Comparison of ENCODE assay signal across 8 mouse cellular contexts in the genomic region with DNA sequence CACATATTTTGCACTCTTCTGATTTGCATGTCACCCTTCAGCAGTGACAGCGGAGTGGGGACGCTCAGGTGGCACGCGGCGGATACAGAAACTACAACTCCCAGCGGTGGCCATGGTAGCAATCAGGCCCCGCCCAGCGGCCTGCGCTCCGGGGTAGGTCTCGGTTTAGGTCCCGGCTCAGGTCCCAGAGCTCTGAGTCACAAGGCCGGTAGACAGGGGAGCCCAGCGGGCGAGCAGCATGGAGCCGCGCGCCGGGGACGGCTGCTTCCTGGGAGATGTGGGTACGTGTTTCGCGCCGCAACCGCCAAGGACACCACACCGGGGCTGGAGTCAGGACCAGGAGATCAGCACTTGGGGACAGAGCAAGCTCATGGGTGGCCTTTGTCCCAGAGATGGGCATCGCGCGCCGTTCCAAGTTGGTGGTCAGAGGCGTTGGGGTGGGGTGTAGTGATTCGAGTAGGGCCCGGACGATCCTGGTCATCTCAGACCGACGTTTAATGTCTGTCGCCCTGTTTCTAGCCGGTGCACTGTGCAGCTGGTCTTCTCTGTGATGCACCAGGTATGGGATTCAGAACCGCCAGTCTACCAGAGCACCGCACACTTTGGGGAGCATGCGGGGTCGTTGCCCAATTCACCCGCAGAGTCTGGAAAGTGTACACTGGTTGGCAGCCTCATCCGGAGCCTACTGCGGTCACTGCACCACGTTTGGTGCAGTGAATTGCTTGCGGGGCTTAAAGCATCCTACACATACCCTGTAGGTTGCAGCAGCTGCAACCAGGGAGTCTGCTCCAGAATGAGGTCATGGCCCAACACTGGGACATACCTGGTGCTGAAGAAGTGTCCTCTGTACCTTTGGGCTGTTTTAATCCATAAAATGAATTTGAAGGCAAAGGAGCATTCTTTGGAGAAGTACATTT. TPM values are rescaled to one million over a fixed set of nuclear protein-coding genes. Genes with fewer than 3 reads are reported as not detected.
DNase-seq lines count a peak whose midpoint lies in the region; ATAC-seq lines count a peak whose summit lies in the region.

A gene (plus strand): TSS at position 138 of the 917 bp plus-strand sequence.

- peak within 1 kb of the TSS; percentile 74 for H3K4me2 ChIP-seq in hindbrain, embryonic 11.5 days (replicated peaks; ENCODE audit: low read depth, low read length)

- peak; percentile 96 for ATAC-seq in hindbrain, embryonic 11.5 days (ENCODE audit: low FRiP score)

- no peaks in the 10 kb centered on the region for H3K36me3 ChIP-seq in hindbrain, embryonic 11.5 days (ENCODE audit: control insufficient read depth, insufficient read depth, low read length)

- under 1% methylated on average over 47 of the region's 47 CpGs for WGBS in hindbrain, embryonic 11.5 days

- H3K27ac ChIP-seq in hindbrain, embryonic 11.5 days (ENCODE audit: low read depth, low read length), result no peak within 1 kb of the TSS

- H3K4me3 ChIP-seq in hindbrain, embryonic 11.5 days (ENCODE audit: low read depth, low read length), result peak within 1 kb of the TSS; percentile 64

- H3K9me3 ChIP-seq in hindbrain, embryonic 11.5 days (ENCODE audit: control insufficient read depth, low read length), result no peaks in the 10 kb centered on the region

- DNase-seq in Muller cell, postnatal 12 days (ENCODE audit: inconsistent ontology term), result peak; percentile 92
- DNase-seq in cerebellum, postnatal 10 days, result peak; percentile 83 to 85
- peak; percentile 67 to 79 for DNase-seq in frontal cortex, postnatal 10 days (ENCODE audit: low spot score in 2 of 2)
- peak; percentile 82 for DNase-seq in hindbrain, embryonic 11.5 days (ENCODE audit: low spot score)
- peak; percentile 78 to 83 for DNase-seq in layer of hippocampus, postnatal 14 days (ENCODE audit: low spot score in 2 of 2)
- peak; percentile 86 for DNase-seq in lung, postnatal 10 days
- DNase-seq in ovary, postnatal 14 days (ENCODE audit: low spot score), result peak; percentile 59
- DNase-seq in thymus, postnatal 10 days (ENCODE audit: low spot score in 2 of 2), result peak; percentile 81 to 83

- H3K4me1 ChIP-seq in hindbrain, embryonic 11.5 days (replicated peaks; ENCODE audit: control insufficient read depth, insufficient read depth, low read length), result no peaks in the 10 kb centered on the region

- peaks cover 2% of the 10 kb centered on the region; the same call in 1 of the 2 replicates for H3K27me3 ChIP-seq in hindbrain, embryonic 11.5 days (ENCODE audit: control insufficient read depth, insufficient read depth, low read length)

- H3K9ac ChIP-seq in hindbrain, embryonic 11.5 days (ENCODE audit: low read depth, low read length), result peak within 1 kb of the TSS; percentile 85

RNA-seq across cellular contexts. Expression of the gene that starts here (rescaled TPM):
- polyA plus RNA-seq in hindbrain, embryonic 11.5 days (2014; fragmentation: Nextera tagmentation; extraction: Ambion mirVana), result 7.8 and 13.2 TPM in 2 replicates
- total RNA-seq in layer of hippocampus, postnatal 14 days (2021), result 10 to 100 TPM; 26.8 to 31.2 TPM
